Mouse (Mus musculus) WW6 (cell line): ENCODE measurements at regions not wholly inside any gene's neighbourhood (a gene's known extent, or its start where the extent isn't known, plus 50 kb on each side); places are given as distances from the start of the nearest gene placed in this dataset.

Experiments used
- DNase-seq: peaks from one replicate; pipeline ENCODE4 v3.0.0-alpha.2; 2013; ENCODE audit warnings: low read depth, low spot score

- DNase-seq, result no peak
Observed at GRCm38 (mm10) chr8:26922178-26922540, 55.0 kb upstream of the Zfp703 start.

- DNase-seq, result no peak
Observed at GRCm38 (mm10) chr8:26923166-26923565, 54.0 kb upstream of the Zfp703 start.
